Mouse (Mus musculus) gastrocnemius, postnatal 14 days (tissue): ENCODE data around the gene Trim71. TPM values are rescaled to one million over a fixed set of nuclear protein-coding genes. Genes with fewer than 3 reads are reported as not detected.

Experiments used
- DNase-seq: peaks from one replicate; pipeline ENCODE4 v3.0.0; 2021; ENCODE audit warnings: mixed read lengths
- intact Hi-C: fragments of 180-260 bp; cut with DNase I; formaldehyde crosslinking; loops from one replicate; pipeline ENCODE4 v1.15.1; 2025; ENCODE audit warnings: low total_unique reads
- total RNA-seq, 2 experiments: library from RNA; stranded (reverse); gene quantifications; 2 replicates each; pipeline ENCODE4 v1.2.3; 2021

Trim71 gene
- total RNA-seq, 2 experiments from 2014 or later = not detected

- DNase-seq = no peak
- intact Hi-C loops = no loop called here
Measured at GRCm38 (mm10) chr9:114560771-114561670, 3.1 kb downstream of the Trim71 start.

DNA sequence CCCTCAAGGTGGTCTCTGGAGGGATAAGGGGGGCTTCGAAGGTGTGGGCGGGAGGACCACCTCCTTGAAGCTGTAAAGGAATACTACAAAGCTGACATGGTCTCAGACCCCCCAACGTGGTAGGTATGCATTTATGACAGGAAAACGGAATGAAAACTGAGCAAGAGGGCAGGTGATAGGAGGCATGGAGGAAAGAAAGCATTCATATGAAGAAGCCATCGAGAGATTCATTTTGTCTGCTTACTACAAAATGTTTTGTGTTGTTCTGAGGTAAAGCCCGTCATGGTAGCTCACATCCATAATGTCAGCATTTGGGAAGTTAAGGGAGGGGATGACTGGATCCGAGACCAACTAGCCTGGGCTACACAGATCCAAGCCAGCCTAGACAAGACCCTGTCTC is 4.0 kb downstream of the Trim71 start:
- intact Hi-C loops = no loop called here
- DNase-seq = no peak

DNA sequence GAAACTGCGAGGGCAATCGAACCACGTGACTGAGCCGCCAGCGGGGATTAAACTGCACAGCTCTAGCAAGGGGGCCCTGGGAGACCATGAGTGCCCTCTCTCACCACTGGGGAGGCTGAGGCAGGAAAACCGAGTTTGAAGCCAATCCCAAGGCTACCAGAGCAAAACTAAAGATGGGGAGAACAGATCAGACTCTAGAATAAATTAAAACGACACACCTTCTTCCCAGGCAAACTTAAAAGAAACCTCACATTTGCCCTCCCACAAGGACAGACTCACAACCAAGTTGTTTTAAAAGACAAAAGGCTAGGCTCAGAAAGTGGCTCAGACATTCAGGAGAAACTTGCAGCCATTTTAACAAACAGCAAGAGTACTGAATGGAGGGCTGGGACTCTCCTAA is 7.1 kb downstream of the Trim71 start:
- intact Hi-C loops = no loop called here
- no peak for DNase-seq

DNA sequence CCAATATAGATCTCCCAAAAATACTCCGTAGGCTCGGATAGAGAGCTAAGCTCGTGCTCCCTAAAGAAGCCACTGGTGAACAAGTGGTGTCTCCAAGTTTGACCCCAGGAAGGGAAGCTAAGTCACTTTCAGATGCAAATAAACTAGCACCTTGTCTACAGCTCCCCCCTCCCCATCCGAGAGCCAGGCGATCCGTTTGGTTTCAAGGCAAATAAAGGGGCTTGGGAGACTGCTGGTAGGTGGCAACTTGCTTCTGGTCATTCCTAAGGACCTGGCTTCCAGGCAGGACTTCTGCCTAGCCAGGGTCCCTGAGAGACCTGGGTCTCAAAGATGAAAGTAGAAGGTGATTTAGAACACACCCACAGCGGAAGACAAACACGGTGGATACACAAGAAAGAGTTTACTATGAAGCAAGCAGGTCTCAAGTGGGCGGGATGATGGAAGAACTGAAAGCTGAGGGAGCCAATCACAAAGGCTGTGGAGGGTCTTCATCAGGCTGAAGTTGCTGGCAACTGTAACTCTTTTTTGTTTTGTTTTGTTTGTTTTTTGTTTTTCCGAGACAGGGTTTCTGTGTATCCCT is 7.8 kb downstream of the Trim71 start:
- intact Hi-C loops = no loop called here
- no peak for DNase-seq

DNA sequence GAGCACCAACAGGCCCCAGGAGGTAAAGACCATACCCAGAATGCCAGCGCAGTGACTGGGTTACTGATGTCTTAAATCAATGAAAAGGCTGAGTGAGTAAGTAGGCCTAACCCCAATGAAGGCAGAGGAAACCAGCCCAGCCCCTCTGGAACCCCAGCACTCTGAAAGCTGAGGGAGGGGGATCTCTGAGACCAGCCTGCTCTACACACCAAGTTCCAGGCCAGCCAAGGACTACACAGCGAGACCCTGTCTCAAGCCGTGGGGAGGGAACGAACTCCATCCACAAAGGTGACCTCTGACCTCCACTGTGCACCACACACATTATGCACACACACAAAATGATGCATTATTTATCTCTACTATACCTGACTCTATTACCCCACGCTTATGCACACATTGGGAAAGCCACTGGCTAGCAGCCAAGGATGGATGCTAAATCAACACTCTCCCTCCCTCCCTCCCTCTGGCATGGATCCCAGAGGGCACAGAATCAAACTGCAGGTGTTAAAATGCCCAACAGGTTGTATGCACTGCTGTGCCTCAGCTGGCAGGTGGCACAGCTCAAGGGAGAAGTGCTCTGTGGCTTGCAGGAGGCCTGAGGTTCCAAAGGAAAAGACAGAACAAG is 9.7 kb downstream of the Trim71 start:
- no peak for DNase-seq
- intact Hi-C loops = no loop called here

- intact Hi-C loops = no loop called here
- no peak for DNase-seq
Measured at GRCm38 (mm10) chr9:114553828-114554227, 10.3 kb downstream of the Trim71 start.

DNA sequence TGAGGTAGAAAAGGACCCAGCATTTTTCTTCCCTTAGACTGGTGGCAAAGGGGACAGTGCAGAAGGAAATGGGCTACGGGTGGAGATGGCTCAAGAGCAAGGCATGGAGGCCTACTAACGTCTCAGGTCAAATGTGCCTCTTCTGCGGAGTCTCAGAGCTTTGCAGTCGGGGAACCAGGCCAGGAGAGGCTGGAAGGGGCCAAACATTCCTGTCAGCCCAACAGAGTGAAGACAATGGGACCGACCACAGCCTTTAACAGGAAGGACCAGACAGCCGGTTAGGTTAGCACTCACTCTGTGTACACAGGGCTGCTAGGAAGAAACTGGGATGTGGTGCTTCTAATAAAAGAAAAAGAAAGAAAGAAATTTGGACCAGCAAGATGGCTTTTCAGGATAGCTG is 14.1 kb downstream of the Trim71 start:
- intact Hi-C loops = no loop called here
- no peak for DNase-seq

GRCm38 (mm10) chr9:114549117-114549516 is 15.1 kb downstream of the Trim71 start:
- intact Hi-C loops = no loop called here
- no peak for DNase-seq

DNA sequence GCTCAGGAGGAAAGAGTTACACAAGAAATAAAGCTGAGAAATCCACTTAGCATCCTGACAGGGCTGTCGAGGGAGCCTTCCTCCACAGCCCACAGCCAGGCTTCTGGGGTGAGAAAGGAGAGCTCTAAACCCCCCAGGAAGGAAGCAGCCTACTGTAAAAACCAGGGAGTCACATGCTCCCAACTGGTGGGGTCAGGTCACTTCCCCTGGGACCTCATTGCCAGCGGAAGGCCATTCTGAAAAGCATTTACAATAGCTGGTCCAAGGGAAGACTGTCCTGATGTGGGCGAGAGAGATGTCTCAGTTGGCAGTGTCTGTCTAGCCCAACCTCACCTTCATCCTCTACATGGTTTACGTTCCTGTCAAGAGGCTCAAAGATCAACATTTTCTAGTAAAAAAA is 15.7 kb downstream of the Trim71 start:
- intact Hi-C loops = no loop called here
- DNase-seq = no peak

DNA sequence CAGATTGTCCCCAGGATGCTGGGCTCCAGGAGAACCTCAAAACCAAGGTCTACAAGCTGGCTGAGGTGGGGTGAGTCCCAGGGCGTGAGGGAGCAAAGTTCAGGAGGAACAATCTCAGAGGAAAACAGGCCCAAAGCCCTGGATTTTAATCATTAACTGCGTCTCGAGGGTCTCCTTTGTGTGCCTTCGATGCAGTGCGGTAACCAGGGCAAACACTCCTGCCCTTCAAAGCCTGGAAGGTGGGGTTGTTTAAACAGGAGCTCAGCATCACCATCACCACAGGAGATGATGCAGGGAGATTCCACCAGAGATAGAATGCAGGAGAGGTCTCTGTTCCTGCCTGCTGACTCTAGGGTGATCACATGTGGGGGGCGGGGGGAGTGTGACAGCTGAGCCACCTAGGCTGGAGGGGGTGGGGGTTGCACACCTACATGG is 16.5 kb downstream of the Trim71 start:
- DNase-seq = no peak
- intact Hi-C loops = no loop called here

GRCm38 (mm10) chr9:114546765-114547164 is 17.4 kb downstream of the Trim71 start:
- DNase-seq = no peak
- intact Hi-C loops = no loop called here

DNA sequence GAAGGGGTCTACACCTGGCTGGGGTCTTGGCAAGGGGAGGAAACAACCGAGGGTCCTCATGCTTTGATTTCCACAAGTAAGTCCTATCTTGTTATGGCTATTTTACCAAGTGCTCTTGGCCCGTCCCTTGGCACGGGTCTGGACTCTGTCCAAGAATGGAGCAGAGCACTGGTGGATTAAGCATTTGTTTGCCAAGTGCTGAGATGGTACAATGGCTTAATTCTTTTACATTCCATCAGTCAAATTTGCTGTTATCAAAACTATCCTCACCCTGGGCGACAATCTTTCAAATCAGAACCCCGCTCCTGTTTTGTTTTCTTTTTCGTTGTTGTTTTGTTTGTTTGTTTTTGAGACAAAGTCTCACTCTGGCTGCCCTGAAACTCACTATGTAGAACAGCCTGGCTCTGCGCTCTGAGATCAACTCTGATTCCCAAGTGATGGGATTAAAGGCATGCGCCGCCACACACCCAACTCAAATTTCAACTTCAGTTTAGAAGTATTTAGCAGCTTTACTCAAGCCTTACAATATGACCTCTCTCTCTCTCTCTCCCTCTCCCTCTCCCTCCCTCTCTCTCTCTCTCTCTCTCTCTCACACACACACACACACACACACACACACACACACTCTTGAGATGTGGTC is 19.3 kb downstream of the Trim71 start:
- intact Hi-C loops = no loop called here
- no peak for DNase-seq

GRCm38 (mm10) chr9:114543882-114544753 is 20.1 kb downstream of the Trim71 start:
- intact Hi-C loops = no loop called here
- no peak for DNase-seq

- intact Hi-C loops = no loop called here
- no peak for DNase-seq
Measured at GRCm38 (mm10) chr9:114541279-114541741, 22.9 kb downstream of the Trim71 start.

- peak; percentile 38 for DNase-seq
- intact Hi-C loops = no loop called here
Measured at GRCm38 (mm10) chr9:114538996-114539563, 25.1 kb downstream of the Trim71 start.

- no peak for DNase-seq
- intact Hi-C loops = no loop called here
Measured at GRCm38 (mm10) chr9:114536628-114537027, 27.5 kb downstream of the Trim71 start.

DNA sequence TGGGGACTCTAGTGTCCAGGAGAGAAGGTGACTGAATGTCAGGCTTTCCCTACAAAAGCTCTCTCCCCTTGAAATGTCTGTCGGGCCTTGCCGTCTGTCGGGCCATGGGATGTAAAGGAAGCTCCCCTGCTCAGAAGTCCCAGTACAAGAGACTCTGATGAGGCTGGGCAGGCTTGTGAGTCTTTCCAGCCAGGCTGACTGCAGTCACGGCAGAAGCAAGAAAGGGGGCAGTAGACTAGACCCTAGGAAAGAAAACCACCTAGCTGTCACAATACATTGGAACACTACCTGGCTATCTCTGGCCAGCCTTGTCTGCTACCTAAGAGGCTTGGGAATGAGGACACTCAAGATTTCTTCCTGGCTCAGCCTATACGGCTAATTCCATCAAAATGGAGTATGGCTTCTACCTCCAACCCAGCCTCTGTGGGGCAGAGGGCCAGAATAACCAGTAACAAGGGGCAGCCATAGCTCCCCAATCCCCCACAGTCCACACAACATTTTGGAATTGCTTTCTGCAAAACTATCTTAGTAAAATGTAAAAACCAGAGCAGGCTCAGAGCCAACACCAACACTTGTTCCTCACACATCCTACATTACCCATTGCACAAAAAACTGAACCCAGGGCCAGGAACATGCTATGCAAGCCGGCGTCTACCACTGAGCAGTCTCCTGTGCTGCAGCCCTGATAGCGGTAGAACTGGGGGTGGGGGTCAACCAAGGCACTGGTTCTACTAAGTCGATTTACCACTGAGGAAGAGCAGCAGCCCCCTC is 29.2 kb downstream of the Trim71 start:
- DNase-seq = no peak
- intact Hi-C loops = no loop called here

GRCm38 (mm10) chr9:114533848-114534247 is 30.3 kb downstream of the Trim71 start:
- intact Hi-C loops = no loop called here
- no peak for DNase-seq
